Mouse (Mus musculus) forelimb bud, embryonic 11.5 days (tissue): ENCODE data around the gene Gm11627.
"Not testable (repeated sequence)": the region's sequence is repeated elsewhere in the genome, so short reads cannot be mapped to it uniquely, and the experiment has no call there.

Experiments used
- DNase-seq: peaks from one replicate; pipeline ENCODE4 v3.0.0-alpha.2; 2012; ENCODE audit warnings: low read depth, low spot score

Gene Gm11627

GRCm38 (mm10) chr11:102564952-102565671 lies 14.1 kb downstream of the Gm11627 start:
- DNase-seq: not testable (repeated sequence)

- no peak for DNase-seq
Measured at GRCm38 (mm10) chr11:102558704-102559103, 20.6 kb downstream of the Gm11627 start.

GRCm38 (mm10) chr11:102557386-102557785 lies 21.9 kb downstream of the Gm11627 start:
- DNase-seq: no peak

- no peak for DNase-seq
Measured at GRCm38 (mm10) chr11:102556716-102557074, 22.6 kb downstream of the Gm11627 start.

GRCm38 (mm10) chr11:102556031-102556715 lies 23.1 kb downstream of the Gm11627 start, which contains the start of gene Gpatch8:
TSS of gene Gpatch8 (minus strand) at chr11:102556392.
- peak; percentile 99 for DNase-seq

GRCm38 (mm10) chr11:102555400-102556030 lies 23.7 kb downstream of the Gm11627 start:
- peak; percentile 25 for DNase-seq

- DNase-seq: no peak
Measured at GRCm38 (mm10) chr11:102552051-102552450, 27.2 kb downstream of the Gm11627 start.

- DNase-seq: no peak
Measured at GRCm38 (mm10) chr11:102551176-102551575, 28.1 kb downstream of the Gm11627 start.

GRCm38 (mm10) chr11:102541471-102541870 lies 37.8 kb downstream of the Gm11627 start:
- DNase-seq: no peak

GRCm38 (mm10) chr11:102540286-102540685 lies 39.0 kb downstream of the Gm11627 start:
- DNase-seq: not testable (repeated sequence)

- no peak for DNase-seq
Measured at GRCm38 (mm10) chr11:102539690-102540089, 39.6 kb downstream of the Gm11627 start.

- DNase-seq: no peak
Measured at GRCm38 (mm10) chr11:102536210-102536609, 43.1 kb downstream of the Gm11627 start.

- no peak for DNase-seq
Measured at GRCm38 (mm10) chr11:102534078-102534477, 45.2 kb downstream of the Gm11627 start.

- no peak for DNase-seq
Measured at GRCm38 (mm10) chr11:102531425-102531824, 47.8 kb downstream of the Gm11627 start.
